Mouse (Mus musculus) left cerebral cortex, postnatal 25 days (tissue): ENCODE measurements around the gene Hoxa2. TPM values are rescaled to one million over a fixed set of nuclear protein-coding genes. Genes with fewer than 3 reads are reported as not detected.

Source experiments
- DNase-seq, 2 experiments: peaks; one replicate each; pipeline ENCODE4 v3.0.0; 2022; ENCODE audit warnings: low spot score in 2 of 2, mixed read lengths in 1 of 2
- intact Hi-C: fragments of 180-260 bp; cut with DNase I; formaldehyde crosslinking; loops from one replicate; pipeline ENCODE4 v1.15.1; 2025
- total RNA-seq, 2 experiments: library from RNA; stranded (reverse); gene quantifications; 2 replicates each; pipeline ENCODE4 v1.2.3; 2021

The Hoxa2 gene
- total RNA-seq, 2 experiments from 2014 or later = not detected

DNA sequence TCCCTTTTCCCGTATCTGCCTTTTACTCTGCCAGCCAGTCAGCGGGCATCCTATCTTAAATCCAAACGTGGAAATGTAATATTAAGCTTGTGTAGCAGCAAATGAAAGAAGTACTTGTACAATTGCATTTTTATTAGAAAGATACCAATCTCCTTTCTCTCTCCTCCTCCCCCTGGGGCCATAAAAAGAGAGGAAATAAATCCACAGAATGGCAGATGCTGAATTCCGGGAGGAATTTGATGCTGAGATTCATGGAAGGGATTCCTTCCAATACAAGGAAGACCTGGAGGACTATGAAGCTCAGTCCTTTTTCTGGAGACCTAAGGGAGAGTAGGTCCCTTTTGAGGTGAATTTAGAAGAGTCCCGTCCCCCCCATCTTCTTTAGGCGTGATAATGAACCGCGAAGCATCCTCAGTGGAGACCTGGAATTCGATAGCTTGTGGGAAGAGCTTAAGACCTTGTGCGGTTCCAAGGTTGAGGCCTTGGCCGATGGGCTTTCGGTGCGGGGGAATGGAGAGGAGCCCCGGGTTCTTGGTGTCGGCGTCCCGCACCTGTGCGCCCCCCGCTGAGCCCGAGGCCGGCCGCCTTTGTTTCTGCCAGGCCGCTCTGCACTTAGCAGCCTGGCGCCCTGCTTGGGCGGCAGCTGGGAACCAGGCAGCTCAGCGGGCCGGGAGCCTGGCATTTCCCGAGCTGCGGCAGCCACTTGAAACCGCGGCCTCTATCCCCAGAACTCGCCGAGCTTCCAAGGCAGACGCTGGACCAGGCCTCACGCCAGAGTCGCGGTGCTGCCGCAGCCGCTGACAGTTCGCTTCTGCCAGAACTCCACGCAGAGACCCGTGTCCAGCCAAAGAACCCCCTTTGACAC lies 3.8 kb upstream of the Hoxa2 start:
- DNase-seq = no peak
- intact Hi-C loops = no loop called here

DNA sequence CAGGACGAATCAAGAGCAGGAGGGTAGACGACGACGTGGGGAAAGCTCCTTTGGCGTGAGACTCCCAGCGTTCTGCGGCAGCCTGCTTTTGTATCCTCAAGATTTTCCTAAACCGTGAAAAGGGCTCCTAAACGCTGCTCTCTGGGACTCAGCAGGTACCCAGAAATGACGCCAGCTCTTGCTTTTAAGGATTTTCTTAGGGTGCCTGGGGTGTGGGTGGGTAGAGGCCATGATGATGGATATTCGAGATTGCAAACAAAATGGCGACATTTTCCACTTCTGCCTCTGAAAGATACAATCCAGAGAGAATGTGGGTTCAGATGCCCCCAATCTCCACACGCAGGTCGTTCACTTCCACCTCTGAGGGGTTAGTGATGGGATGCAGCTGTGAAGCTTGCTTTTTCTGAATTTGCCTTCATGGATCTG lies 3.1 kb upstream of the Hoxa2 start:
- intact Hi-C loops = no loop called here
- no peak for DNase-seq

DNA sequence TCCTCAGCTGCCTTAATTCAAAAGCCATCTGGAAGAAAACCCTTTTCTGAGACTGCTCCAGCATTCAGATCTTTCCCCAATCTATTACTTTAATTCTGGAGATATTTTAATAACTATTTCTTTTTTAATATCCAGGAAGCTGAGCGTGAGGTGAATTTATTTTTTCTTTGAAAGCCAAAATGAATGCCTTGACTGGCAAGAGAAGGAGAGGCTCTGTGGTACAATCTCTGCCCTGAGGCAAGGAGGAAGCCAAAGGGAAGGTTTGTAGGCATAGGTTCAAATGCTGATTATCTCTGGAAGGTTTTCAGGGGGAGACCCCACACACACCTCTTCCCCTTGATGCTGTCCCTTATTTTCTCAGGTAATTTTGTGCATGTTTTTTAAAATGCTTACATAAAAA lies 2.5 kb upstream of the Hoxa2 start:
- intact Hi-C loops = no loop called here
- no peak for DNase-seq

DNA sequence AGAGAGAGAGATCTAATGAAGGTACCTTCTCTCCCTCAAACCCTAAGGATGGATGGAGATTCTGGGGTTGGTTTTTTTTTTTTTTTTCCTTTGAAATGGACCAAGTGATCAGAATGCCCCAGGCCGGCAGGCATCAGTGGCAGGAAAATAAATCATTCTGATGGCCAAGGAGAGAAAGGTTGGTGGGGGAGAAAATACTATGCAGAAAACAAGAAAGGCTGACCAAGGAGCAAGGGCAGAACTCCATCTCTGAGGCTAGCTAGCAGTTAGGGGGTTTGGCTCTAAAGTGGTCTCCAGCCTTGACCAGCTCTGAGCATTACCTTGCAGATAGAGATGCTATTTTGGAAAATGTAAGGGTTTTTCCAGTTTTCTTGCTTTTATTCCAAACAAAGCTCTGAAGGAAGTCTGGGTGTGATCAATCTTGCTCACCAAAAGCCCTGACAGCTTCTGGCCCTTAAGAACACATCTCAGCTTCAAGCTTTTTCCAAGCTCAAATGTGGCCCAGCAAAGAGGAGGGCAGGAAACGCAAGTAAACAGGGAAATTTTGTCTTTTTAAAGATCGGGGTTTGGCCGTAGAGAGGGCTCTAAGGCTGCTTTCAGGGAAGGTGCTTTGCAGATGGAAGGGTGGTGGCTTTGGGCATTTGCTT lies 1.9 kb upstream of the Hoxa2 start:
- intact Hi-C loops = no loop called here
- DNase-seq = no peak

DNA sequence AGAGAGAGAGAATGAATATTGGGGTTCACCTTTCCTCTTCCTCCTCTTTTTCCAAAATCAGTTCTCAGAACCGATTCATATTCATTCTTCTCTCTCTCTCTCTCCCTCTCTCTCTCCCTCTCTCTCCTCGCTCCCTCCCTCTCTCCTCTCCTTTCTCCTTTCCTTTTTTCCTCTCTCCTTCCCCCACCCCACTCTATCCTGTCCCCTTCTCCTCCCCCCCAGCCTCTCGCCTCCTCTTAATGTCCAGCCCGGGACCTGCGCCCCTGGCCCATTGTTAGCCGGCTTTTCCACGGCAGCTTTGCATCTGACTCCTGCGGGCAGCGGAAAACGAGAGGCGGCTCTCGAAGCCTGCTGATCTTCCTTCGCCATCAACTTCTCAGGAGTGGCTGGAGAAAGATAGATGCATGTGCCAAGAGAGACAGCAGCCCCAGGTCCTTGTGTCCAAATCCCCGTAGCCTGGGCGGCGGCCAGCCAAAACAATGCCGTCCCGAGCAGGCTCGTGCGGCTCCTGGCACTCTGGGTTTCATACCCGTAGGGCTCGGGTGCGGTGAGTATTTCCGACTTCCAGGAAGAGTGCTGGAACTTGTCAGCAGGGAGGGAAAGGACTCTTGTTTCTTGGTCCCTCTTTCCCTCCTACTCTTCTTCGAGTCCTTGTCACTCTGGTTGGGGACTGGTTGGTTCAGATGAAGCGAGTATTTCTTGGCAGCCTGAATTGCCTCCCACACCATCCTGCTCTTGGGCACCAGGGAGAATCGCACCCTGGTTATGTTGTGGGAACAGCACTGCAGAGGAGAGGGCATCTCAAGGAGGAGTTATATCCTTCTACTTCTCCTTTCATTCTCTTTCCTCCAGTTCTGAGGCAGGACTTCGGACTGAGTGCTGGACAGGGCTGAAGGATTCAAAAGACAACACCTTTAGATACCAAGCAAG lies 1.1 kb upstream of the Hoxa2 start:
- no peak for DNase-seq
- intact Hi-C loops = no loop called here

DNA sequence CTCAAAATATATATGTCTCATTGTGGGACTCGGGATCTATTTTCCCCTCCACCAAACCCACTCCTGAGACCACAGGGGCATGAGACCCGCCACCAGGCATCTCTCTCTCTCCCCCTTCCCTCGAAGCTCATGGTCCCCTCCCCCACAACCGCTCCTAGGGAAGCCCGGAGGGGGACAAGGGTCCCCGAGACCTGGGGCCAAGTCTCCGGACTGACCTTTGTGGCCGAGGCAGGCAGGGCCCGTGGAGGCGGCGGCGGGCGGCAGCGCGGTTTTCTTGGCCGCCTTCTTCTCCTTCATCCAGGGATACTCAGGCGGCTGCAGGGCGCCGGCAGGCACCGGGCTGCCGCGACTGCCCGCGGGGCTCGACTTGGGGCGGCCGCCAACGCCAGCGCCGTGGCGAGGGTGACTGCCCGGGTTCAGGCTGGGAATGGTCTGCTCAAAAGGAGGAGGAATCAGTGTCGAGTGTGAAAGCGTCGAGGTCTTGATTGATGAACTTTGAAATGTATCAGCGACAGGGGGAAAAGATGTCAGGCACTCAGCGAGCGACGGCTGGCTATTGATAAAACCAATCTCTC lies 493 bp downstream of the Hoxa2 start:
- intact Hi-C loops = loop anchor here (5.0 kb wide), 3 partner anchors 38 to 148 kb away; partner anchors contain the start of genes Evx1 and Hoxa5
- no peak for DNase-seq

DNA sequence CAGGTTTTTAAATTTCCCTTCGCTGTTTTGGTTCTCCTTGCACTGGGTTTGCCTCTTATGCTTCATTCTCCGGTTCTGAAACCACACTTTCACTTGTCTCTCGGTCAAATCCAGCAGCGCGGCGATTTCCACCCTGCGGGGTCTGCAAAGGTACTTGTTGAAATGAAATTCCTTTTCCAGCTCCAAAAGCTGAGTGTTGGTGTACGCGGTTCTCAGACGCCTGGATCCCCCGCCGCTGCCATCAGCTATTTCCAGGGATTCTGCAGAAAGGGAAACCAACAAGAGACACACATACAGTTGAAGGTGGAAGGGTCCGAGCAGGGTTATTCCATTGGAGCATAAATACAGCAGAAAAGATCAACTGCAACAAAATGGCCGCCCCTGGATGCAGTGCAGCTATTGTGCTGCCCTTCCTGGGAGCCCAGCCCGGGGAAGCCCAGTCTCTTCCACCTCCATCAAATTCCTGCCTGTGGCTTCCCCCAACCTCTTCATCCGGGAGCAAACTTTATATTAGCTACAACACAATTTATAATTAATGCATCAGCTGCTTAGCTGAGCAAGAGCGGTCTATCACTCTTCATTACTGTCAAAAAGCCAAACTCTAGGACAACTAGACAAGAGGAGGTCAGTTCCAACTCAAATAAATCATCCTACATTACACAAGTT lies 1.1 kb downstream of the Hoxa2 start:
- intact Hi-C loops = loop anchor here (5.0 kb wide), 3 partner anchors 39 to 149 kb away; partner anchors contain the start of genes Evx1 and Hoxa5
- DNase-seq = no peak

DNA sequence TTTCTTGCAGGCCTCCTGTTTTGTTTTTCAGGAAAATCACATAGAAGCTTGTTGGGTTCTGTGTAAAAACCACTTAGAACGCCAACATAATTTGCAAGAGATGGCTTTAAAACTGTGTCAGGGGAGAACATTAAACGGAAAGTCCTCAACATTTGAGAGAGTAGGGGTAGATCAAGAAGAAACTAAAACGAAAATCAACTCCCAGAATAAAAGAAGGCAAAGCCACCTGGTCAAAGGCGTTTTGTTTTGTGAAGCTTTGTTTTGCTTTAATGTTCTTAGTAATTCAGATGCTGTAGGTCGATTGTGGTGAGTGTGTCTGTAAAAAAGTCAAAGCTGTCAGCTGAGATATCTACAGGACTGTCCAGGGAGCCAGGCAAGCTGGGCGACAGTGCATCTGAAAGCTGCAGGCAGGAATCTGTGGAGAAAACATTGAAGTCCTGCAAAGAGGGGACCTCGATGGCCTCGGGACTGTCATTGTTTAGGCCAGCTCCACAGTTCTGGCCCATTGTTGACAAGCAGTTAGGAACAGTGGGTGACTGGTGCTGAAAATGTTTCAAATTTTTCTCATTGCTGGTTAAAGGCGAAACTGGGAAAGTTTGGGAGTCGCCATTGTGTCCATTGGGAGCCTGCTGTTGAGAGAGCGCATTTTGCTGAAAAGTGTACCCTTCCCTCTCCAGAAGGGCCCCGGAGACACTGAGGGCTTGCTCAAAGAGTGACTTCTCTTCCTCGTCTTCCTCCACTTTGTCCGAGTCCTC lies 1.8 kb downstream of the Hoxa2 start:
- intact Hi-C loops = loop anchor here (5.0 kb wide), 3 partner anchors 40 to 150 kb away; partner anchors contain the start of genes Evx1 and Hoxa5
- no peak for DNase-seq

DNA sequence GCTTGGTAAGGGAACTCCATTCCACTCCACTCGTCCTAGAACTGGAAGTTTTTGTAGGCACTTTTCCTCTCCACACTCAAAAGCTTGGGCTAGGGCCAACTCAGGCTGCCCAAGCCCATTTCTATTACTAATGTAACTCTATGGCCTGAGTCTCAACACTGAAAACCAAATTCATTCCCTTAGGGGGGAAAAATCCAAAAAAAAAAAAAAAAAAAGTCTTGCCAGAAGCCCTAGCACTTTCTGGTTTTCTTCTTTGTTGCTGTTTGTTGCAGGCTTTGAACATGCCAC lies 2.6 kb downstream of the Hoxa2 start:
- DNase-seq = no peak
- intact Hi-C loops = loop anchor here (5.0 kb wide), 3 partner anchors 40 to 150 kb away; partner anchors contain the start of genes Evx1 and Hoxa5

DNA sequence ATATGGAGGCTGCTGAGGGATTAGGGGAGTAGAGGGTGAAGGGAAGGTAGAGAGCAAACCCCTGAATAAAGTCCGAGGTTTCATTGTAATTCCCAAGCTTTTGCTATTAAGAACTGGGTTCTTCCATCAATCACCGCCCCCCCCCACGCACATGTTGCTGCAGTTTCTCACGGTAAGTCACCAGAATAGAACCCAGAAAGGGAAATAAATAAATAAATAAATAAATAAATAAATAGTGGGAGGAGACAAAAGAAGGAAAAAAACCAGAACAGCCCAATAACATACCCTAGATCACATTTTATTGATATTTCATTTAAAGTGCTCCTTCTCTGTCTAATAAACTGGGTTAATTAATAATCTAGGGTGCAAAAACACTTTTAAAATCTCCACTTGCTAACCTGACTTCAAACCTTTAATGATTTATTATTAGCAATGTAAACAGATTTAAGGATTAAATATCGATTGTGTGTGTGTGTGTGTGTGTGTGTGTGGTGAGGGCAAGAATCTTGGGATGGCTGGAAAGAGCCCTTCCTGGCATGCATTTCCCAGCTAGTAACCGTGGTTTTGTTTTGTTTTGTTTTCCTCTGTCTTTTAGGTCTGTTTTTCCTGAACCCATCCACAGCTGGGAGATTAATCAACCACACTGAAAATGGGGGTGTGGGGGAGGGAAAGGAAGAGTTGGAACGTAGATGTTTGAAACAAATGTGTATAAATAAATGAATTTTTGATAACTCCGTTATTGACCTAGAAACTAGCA lies 3.1 kb downstream of the Hoxa2 start:
- no peak for DNase-seq
- intact Hi-C loops = loop anchor here (5.0 kb wide), 3 partner anchors 41 to 151 kb away; partner anchors contain the start of genes Evx1 and Hoxa5

DNA sequence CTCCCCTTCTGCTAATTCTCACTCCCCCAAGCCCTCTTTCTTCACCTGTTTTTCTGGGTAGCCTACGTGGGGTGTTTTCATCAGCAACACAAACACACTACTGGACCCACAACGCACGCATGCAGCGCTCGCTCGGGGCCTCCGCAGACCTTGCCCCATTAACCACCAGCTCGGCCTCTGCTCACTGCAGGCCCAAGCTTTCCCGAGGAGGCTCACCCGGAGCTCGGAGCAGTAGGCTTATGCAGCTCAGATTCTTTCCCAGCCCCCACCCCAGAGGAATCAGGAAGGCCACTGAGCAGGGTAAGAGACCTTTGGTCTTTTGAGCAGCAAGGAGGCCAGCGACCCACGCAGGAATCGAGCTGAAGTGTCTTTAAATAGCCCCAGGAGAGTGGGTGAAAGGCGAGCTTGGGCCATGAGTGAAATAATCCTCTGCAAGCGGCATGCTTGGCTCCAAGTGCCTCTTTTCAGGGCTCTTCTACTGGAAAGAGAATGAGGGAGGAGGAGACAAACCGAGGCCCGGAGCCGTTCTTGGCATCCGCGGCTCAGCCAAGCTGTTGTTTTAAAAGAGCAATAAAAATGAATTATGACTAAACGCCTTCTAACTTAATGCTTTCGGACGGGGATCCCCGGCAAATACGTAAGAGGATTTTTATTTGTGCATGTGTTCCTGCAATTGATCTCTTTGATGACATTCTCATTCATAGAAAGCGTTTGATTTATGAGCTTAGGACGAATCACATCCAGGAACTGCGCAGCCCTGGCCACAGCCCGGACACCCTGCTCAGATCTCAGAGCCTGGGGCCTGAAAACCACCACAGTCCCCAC lies 3.9 kb downstream of the Hoxa2 start:
- no peak for DNase-seq
- intact Hi-C loops = loop anchor here (5.0 kb wide), 3 partner anchors 42 to 152 kb away; partner anchors contain the start of genes Evx1 and Hoxa5

DNA sequence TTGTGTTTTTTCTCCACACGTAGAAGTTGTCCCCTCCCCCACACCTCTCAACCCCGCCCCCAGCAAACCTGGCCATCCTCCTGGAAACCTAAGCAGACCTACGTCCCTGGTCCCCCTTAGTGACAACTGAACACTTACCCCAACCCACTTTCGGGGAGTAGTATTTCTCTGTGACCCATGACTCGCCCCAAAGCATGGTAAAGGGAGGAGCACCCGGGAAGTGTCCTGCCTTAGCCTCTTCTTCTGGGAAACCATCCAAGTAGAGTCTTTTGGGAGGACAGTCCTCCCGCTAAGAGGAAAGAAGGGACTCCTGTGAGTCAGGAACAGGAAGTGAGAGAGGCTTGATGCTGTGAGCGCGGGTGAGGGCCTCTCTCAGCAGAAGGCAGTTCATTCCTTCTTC lies 4.7 kb downstream of the Hoxa2 start:
- DNase-seq = no peak
- intact Hi-C loops = loop anchor here (5.0 kb wide), 4 partner anchors 42 to 153 kb away; partner anchors contain the start of genes Evx1 and Hoxa5

DNA sequence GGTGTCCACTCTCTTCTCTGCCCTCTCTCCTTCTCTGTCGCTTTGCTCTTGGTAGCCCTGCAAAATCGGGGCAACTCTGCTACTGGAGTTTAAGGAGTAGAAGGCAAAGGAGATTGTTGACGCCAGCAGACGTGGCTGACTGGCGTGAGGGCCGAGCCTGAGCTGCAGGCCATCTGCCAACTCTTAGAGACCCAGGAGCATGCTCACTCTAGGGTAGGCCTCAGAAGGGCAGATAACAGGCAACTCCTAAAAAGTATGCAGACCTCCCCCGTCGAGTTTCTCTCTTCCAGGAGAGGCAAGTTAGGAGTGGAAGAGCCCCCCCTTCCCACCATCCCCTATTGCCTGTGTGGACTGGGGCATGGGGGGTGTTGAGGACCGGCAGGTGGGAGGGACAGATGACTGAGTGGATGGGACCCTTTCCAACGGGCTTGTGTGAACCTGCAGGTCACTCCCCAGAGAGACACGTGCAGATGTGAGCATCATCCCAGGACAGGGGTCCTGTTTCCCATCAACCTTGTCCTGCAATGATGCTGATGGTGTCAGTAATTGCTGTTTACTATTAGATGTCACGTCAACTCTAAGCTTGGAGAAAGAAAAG lies 5.4 kb downstream of the Hoxa2 start:
- no peak for DNase-seq
- intact Hi-C loops = loop anchor here (5.0 kb wide), 1 partner anchor 152 kb away; no protein-coding TSS in a partner anchor

DNA sequence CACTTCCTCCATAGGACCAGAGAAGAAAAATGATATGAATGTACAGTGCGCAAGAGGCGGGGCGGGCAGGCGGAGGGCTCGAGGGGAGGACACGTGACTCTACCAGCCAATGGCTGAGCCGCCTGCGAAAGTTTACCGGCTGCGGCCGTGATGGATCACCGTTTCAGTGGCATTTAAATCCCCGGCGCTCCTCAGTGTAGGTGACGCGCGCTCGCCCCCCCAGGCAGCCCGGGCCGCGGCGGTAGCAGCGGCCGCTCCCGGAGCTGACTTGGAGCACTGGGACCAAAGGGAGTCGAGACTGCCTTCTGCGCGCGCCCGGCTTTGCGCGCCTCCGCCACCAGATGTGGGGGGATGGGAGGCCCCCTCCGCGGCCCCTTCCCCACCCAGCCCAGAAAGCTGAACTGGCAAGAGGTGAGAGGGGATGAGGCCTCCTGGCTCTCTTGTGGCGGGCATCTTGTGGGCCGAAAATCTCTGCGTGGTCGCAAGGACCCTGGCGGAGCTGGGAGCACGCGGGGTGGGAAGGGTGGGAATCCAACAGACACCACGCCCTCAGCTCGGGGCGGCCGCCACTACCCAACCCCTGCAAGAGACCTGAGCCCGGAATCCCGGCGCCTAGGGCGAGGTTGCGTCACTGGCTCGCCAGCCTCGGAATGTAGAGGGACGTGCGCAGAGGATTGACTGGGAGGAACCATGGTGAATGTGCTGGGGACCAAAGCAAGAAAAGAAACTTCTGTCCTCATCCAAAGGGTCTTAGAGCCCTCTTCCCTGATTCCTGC lies 6.2 kb downstream of the Hoxa2 start, which contains the start of gene Hoxa1:
TSS of gene Hoxa1 (minus strand) at position 42 of the 776 bp plus-strand sequence.
- intact Hi-C loops = loop anchor here (5.0 kb wide), 1 partner anchor 151 kb away; no protein-coding TSS in a partner anchor
- no peak for DNase-seq
